Mouse (Mus musculus) embryonic fibroblast, embryonic 13.5 days (primary cell): Measurements from ENCODE around the gene Elovl6.

Source experiments
- CTCF ChIP-seq: IDR thresholded peaks from 2 replicates; pipeline ENCODE4 v1.5.1; 2011; ENCODE audit warnings: mild to moderate bottlenecking, control low read depth, low read length, moderate library complexity, borderline replicate concordance; ENCODE audit not compliant: insufficient read depth
- POLR2A ChIP-seq: IDR thresholded peaks from 2 replicates; pipeline ENCODE4 v1.6.1; 2011; ENCODE audit warnings: low read depth, mild to moderate bottlenecking, control low read depth, low read length, moderate library complexity

- TF ChIP-seq CTCF: no peak
- no peak for TF ChIP-seq POLR2A
These were observed 125.1 kb downstream of the Elovl6 start for GRCm38 (mm10) chr3:129657222-129657621.
